In the genomic region with DNA sequence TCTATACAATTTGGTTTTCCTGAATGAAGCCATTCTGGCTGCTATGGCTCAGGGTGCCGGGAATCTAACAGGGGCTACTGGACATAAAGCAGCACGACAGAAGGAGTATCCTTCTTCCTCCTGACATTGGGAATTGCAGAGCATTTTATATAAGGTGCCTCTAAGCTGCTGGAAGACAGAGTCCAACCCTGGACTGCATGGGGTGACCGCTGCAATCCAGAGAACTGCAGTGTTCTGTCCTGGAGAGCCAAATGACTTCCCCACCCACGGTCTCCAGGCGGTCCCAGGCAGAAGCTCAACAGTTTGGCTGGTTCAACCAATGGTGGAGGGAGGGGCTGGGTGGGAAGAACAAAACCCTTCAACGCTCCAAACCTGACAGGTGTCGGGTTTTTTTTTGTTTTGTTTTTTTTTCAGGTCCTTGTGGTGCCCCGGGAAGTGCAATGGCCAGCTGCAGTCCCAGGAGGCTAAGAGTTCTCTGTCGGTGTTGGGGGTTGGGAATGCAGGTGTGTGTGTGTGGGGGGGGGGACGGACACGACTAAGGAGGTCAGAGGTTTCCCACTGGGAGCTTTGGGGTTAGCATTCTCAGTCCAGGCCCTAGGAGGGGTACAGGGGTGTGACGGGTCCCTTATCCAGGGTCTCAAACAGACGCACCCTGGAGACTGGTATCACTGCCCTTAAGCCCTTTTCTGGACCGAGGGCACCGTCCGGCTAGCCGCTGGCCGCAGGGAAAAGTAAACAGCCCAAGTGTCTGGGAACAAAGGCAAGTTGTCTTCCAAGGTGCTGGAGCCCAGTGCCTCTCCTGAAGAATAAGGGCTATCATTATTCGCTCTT, we compare ENCODE assay signal across 8 mouse cellular contexts. TPM values are rescaled to one million over a fixed set of nuclear protein-coding genes. Genes with fewer than 3 reads are reported as not detected.
DNase-seq lines count a peak whose midpoint lies in the region; ATAC-seq and TF ChIP-seq lines count a peak whose summit lies in the region.

No protein-coding gene starts in this region.

- ATAC-seq in limb, embryonic 11.5 days (ENCODE audit: insufficient number of reproducible peaks, low FRiP score, low TSS enrichment, low read depth): no peak
- ATAC-seq in stomach, embryonic 14.5 days (ENCODE audit: insufficient number of reproducible peaks, insufficient read depth, low FRiP score, low read depth): no peak
- no peak for ATAC-seq in megakaryocyte-erythroid progenitor cell, adult 5-6 weeks (replicated peaks; ENCODE audit: low FRiP score, low TSS enrichment, poor library complexity, severe bottlenecking)

- peak overlapping the region; percentile 29; the same call in 1 of the 2 replicates for H3K4me3 ChIP-seq in thymus, adult 2 months (ENCODE audit: control insufficient read depth, insufficient read depth, low read length)
- H3K4me3 ChIP-seq in limb, embryonic 11.5 days (ENCODE audit: low read depth, low read length): peak overlapping the region; percentile 84
- H3K4me3 ChIP-seq in stomach, embryonic 14.5 days (ENCODE audit: low read depth, low read length): peak overlapping the region; percentile 89

- no peaks in the 10 kb centered on the region for H3K9me3 ChIP-seq in limb, embryonic 11.5 days (ENCODE audit: control insufficient read depth, low read length)
- no peaks in the 10 kb centered on the region for H3K9me3 ChIP-seq in stomach, embryonic 14.5 days (ENCODE audit: control insufficient read depth, low read depth, low read length)

- H3K36me3 ChIP-seq in thymus, adult 2 months (ENCODE audit: control insufficient read depth, insufficient read depth, low read length): no peaks in the 10 kb centered on the region
- H3K36me3 ChIP-seq in limb, embryonic 11.5 days (ENCODE audit: control insufficient read depth, insufficient read depth, low read length): peaks cover 4% of the 10 kb centered on the region; the same call in 1 of the 2 replicates
- peaks cover 8% of the 10 kb centered on the region for H3K36me3 ChIP-seq in stomach, embryonic 14.5 days (ENCODE audit: control insufficient read depth, insufficient read depth, low read length)

- no peak overlapping the region for H3K27ac ChIP-seq in thymus, adult 2 months (ENCODE audit: control insufficient read depth, insufficient read depth, low read length)
- H3K27ac ChIP-seq in limb, embryonic 11.5 days (replicated peaks; ENCODE audit: low read depth, low read length): peak overlapping the region; percentile 100
- H3K27ac ChIP-seq in stomach, embryonic 14.5 days (ENCODE audit: low read length): peak overlapping the region; percentile 94

- H3K9ac ChIP-seq in limb, embryonic 11.5 days (ENCODE audit: low read length): peak overlapping the region; percentile 99
- H3K9ac ChIP-seq in stomach, embryonic 14.5 days (replicated peaks; ENCODE audit: low read depth, low read length): peak overlapping the region; percentile 93

- 12% methylated on average over 19 of the region's 19 CpGs for WGBS in thymus, adult 2 months
- WGBS in limb, embryonic 11.5 days: 2% methylated on average over 19 of the region's 19 CpGs
- 9% methylated on average over 19 of the region's 19 CpGs for WGBS in stomach, embryonic 14.5 days

- peak overlapping the region; percentile 84 for H3K4me2 ChIP-seq in limb, embryonic 11.5 days (ENCODE audit: low read depth, severe bottlenecking)
- H3K4me2 ChIP-seq in stomach, embryonic 14.5 days (replicated peaks; ENCODE audit: low read depth, low read length): peak overlapping the region; percentile 85

- peaks cover 21% of the 10 kb centered on the region for H3K4me1 ChIP-seq in thymus, adult 2 months (replicated peaks; ENCODE audit: control insufficient read depth, insufficient read depth, low read length)
- peaks cover 42% of the 10 kb centered on the region for H3K4me1 ChIP-seq in limb, embryonic 11.5 days (ENCODE audit: control insufficient read depth, insufficient read depth, low read length)
- H3K4me1 ChIP-seq in stomach, embryonic 14.5 days (ENCODE audit: control insufficient read depth, insufficient read depth, low read length): peaks cover 41% of the 10 kb centered on the region

- no peak for TF ChIP-seq CTCF in thymus, adult 2 months (IDR thresholded peaks at IDR 0.05; ENCODE audit: borderline replicate concordance, control insufficient read depth, extremely low read depth, insufficient read depth, low read length, poor library complexity)

- no peak for TF ChIP-seq POLR2A in thymus, adult 2 months (IDR thresholded peaks at IDR 0.05; ENCODE audit: control insufficient read depth, extremely low read depth, insufficient read depth, low read length, poor library complexity)

- peaks cover 7% of the 10 kb centered on the region; the same call in 1 of the 2 replicates for H3K27me3 ChIP-seq in thymus, adult 2 months (ENCODE audit: control insufficient read depth, insufficient read depth, low read length)
- no peaks in the 10 kb centered on the region for H3K27me3 ChIP-seq in limb, embryonic 11.5 days (ENCODE audit: control insufficient read depth, insufficient read depth, low read length)
- no peaks in the 10 kb centered on the region for H3K27me3 ChIP-seq in stomach, embryonic 14.5 days (ENCODE audit: control insufficient read depth, insufficient read depth, low read length)

- DNase-seq in cerebellum, postnatal 14 days: peak; percentile 17 to 23
- no peak for DNase-seq in cerebellum, postnatal 4 days (ENCODE audit: low spot score in 2 of 2)
- DNase-seq in thymus, adult 2 months: no peak
- no peak for DNase-seq in thymus, adult 18-20 months
- DNase-seq in limb, embryonic 11.5 days (ENCODE audit: low spot score): no peak
- DNase-seq in cerebellum, adult 11 months: no peak

RNA-seq across cellular contexts. Expression of a gene that starts 1.4 kb away (rescaled TPM):
- polyA plus RNA-seq in thymus, adult 2 months (2012; rRNA removed): 1.6 and 2.3 TPM in 2 replicates
- polyA plus RNA-seq in limb, embryonic 11.5 days (2014; fragmentation: Nextera tagmentation; extraction: Ambion mirVana): 71.9 and 73.6 TPM in 2 replicates
- polyA plus RNA-seq in stomach, embryonic 14.5 days (2014; fragmentation: Nextera tagmentation; extraction: Ambion mirVana): 21.5 and 27.2 TPM in 2 replicates
- 0.57 TPM in 1 of 2 replicates, not detected in the other for total RNA-seq in megakaryocyte-erythroid progenitor cell, adult 5-6 weeks (2014; fragmentation: Nextera tagmentation)
- not detected in 2 replicates for total RNA-seq in megakaryocyte-erythroid progenitor cell, adult 5-6 weeks (2017)

Comparison
In these comparisons a context has a peak if more than half of its experiments do, and no peak if none do; other contexts are left out.
1. DNase-seq: peak in cerebellum, postnatal 14 days (2 of 2); none in cerebellum, postnatal 4 days (0 of 2), thymus, adult 2 months (single experiment), thymus, adult 18-20 months (0 of 2), limb, embryonic 11.5 days (single experiment) and cerebellum, adult 11 months (single experiment).
2. H3K4me3 ChIP-seq: peak in every context shown above with its lines; median percentile 89 in stomach, embryonic 14.5 days; 84 in limb, embryonic 11.5 days; 29 in thymus, adult 2 months.